In genomic region chr17:68769561-68769960, GRCm38 (mm10) we compare ENCODE assay signal across 31 mouse cellular contexts. TPM values are rescaled to one million over a fixed set of nuclear protein-coding genes. Genes with fewer than 3 reads are reported as not detected.
DNase-seq lines count a peak whose midpoint lies in the region; ATAC-seq and TF ChIP-seq lines count a peak whose summit lies in the region.
"Had no signal": no experiment of that assay in that cellular context is flagged by ENCODE, and none has a peak within 500 bp of the region (broad histone marks: within the 10 kb centered on the region; RNA-seq: fewer than 3 reads in every experiment).

No protein-coding gene starts in this region.

- peak; percentile 34 to 50 for DNase-seq in cerebellum, postnatal 10 days
- no peak for DNase-seq in hindbrain, embryonic 11.5 days (ENCODE audit: low spot score)
- peak; percentile 44 for DNase-seq in midbrain, postnatal 0 days (ENCODE audit: low spot score)
- DNase-seq: adrenal gland, postnatal 25 days; B cell, adult 2 months; gastrocnemius, adult 2 months; gastrocnemius, postnatal 36 days; heart, adult 2 months; heart, postnatal 10 days; kidney, adult 11 months; kidney, postnatal 14 days; liver, postnatal 0 days; lung, postnatal 36 days; thymus, postnatal 4 days had no signal

- H3K27ac ChIP-seq in hindbrain, embryonic 15.5 days (replicated peaks), result no peak overlapping the region
- H3K27ac ChIP-seq in hindbrain, embryonic 11.5 days (ENCODE audit: low read depth, low read length), result no peak overlapping the region
- H3K27ac ChIP-seq in midbrain, postnatal 0 days (ENCODE audit: low read depth, low read length), result no peak overlapping the region
- no peak overlapping the region for H3K27ac ChIP-seq in midbrain, embryonic 13.5 days
- H3K27ac ChIP-seq: embryonic facial prominence, embryonic 10.5 days; embryonic facial prominence, embryonic 15.5 days; forebrain, embryonic 12.5 days; gastrocnemius, adult 2 months; heart, adult 2 months; heart, embryonic 13.5 days; left cerebral cortex, adult 2 months; liver, embryonic 12.5 days; midbrain, embryonic 12.5 days had no signal

- TF ChIP-seq CTCF in midbrain, postnatal 0 days (IDR thresholded peaks at IDR 0.05), result 0 out of 2 replicates have a peak, but pooled peaks have one; percentile 14

- H3K36me3 ChIP-seq in hindbrain, embryonic 15.5 days, result no peaks in the 10 kb centered on the region
- no peaks in the 10 kb centered on the region for H3K36me3 ChIP-seq in hindbrain, embryonic 11.5 days (ENCODE audit: control insufficient read depth, insufficient read depth, low read length)
- no peaks in the 10 kb centered on the region for H3K36me3 ChIP-seq in midbrain, postnatal 0 days (ENCODE audit: insufficient read depth, low read length)
- H3K36me3 ChIP-seq in midbrain, embryonic 13.5 days, result no peaks in the 10 kb centered on the region
- H3K36me3 ChIP-seq: embryonic facial prominence, embryonic 10.5 days; embryonic facial prominence, embryonic 15.5 days; forebrain, embryonic 12.5 days; heart, embryonic 13.5 days; liver, embryonic 12.5 days; midbrain, embryonic 12.5 days had no signal

- H3K9me3 ChIP-seq in hindbrain, embryonic 15.5 days, result no peaks in the 10 kb centered on the region
- no peaks in the 10 kb centered on the region for H3K9me3 ChIP-seq in hindbrain, embryonic 11.5 days (ENCODE audit: control insufficient read depth, low read length)
- H3K9me3 ChIP-seq in midbrain, postnatal 0 days (ENCODE audit: low read length), result no peaks in the 10 kb centered on the region
- no peaks in the 10 kb centered on the region for H3K9me3 ChIP-seq in midbrain, embryonic 13.5 days
- H3K9me3 ChIP-seq: embryonic facial prominence, embryonic 10.5 days; embryonic facial prominence, embryonic 15.5 days; forebrain, embryonic 12.5 days; heart, embryonic 13.5 days; liver, embryonic 12.5 days; midbrain, embryonic 12.5 days had no signal

- H3K27me3 ChIP-seq in hindbrain, embryonic 15.5 days, result no peaks in the 10 kb centered on the region
- H3K27me3 ChIP-seq in hindbrain, embryonic 11.5 days (ENCODE audit: control insufficient read depth, insufficient read depth, low read length), result no peaks in the 10 kb centered on the region
- H3K27me3 ChIP-seq in midbrain, postnatal 0 days (ENCODE audit: insufficient read depth, low read length), result no peaks in the 10 kb centered on the region
- H3K27me3 ChIP-seq in midbrain, embryonic 13.5 days, result no peaks in the 10 kb centered on the region
- H3K27me3 ChIP-seq: embryonic facial prominence, embryonic 15.5 days; forebrain, embryonic 12.5 days; heart, embryonic 13.5 days; liver, embryonic 12.5 days; megakaryocyte, embryonic 14.5 days; midbrain, embryonic 12.5 days had no signal

- no peak overlapping the region for H3K9ac ChIP-seq in hindbrain, embryonic 15.5 days
- H3K9ac ChIP-seq in hindbrain, embryonic 11.5 days (ENCODE audit: low read depth, low read length), result no peak overlapping the region
- H3K9ac ChIP-seq in midbrain, postnatal 0 days (replicated peaks; ENCODE audit: low read length, poor library complexity, severe bottlenecking), result no peak overlapping the region
- H3K9ac ChIP-seq in midbrain, embryonic 13.5 days (replicated peaks), result no peak overlapping the region
- H3K9ac ChIP-seq: embryonic facial prominence, embryonic 15.5 days; forebrain, embryonic 12.5 days; heart, embryonic 13.5 days; liver, embryonic 12.5 days; liver, postnatal 0 days; midbrain, embryonic 12.5 days had no signal

- H3K4me3 ChIP-seq in hindbrain, embryonic 15.5 days, result no peak overlapping the region
- no peak overlapping the region for H3K4me3 ChIP-seq in hindbrain, embryonic 11.5 days (ENCODE audit: low read depth, low read length)
- H3K4me3 ChIP-seq in midbrain, postnatal 0 days (ENCODE audit: low read depth, low read length), result no peak overlapping the region
- no peak overlapping the region for H3K4me3 ChIP-seq in midbrain, embryonic 13.5 days (replicated peaks)
- H3K4me3 ChIP-seq: embryonic facial prominence, embryonic 10.5 days; embryonic facial prominence, embryonic 15.5 days; forebrain, embryonic 12.5 days; gastrocnemius, adult 2 months; heart, adult 2 months; heart, embryonic 13.5 days; left cerebral cortex, adult 2 months; liver, embryonic 12.5 days; megakaryocyte, embryonic 14.5 days; midbrain, embryonic 12.5 days had no signal

- H3K4me2 ChIP-seq in hindbrain, embryonic 15.5 days, result no peak overlapping the region
- no peak overlapping the region for H3K4me2 ChIP-seq in hindbrain, embryonic 11.5 days (replicated peaks; ENCODE audit: low read depth, low read length)
- no peak overlapping the region for H3K4me2 ChIP-seq in midbrain, postnatal 0 days (ENCODE audit: low read depth, low read length, poor library complexity, severe bottlenecking)
- no peak overlapping the region for H3K4me2 ChIP-seq in midbrain, embryonic 13.5 days (replicated peaks)
- H3K4me2 ChIP-seq: embryonic facial prominence, embryonic 15.5 days; forebrain, embryonic 12.5 days; heart, embryonic 13.5 days; liver, embryonic 12.5 days; midbrain, embryonic 12.5 days had no signal

- no peak for ATAC-seq in cerebellum, adult (ENCODE audit: insufficient number of reproducible peaks, low FRiP score, low TSS enrichment)
- ATAC-seq in hindbrain, embryonic 15.5 days (ENCODE audit: low FRiP score, low read depth), result peak; percentile 44; the same call in 1 of the 2 replicates
- no peak for ATAC-seq in hindbrain, embryonic 11.5 days (ENCODE audit: low FRiP score)
- ATAC-seq in midbrain, postnatal 0 days (ENCODE audit: low FRiP score), result no peak; the same call in 1 of the 2 replicates
- no peak for ATAC-seq in midbrain, embryonic 13.5 days
- no peak for ATAC-seq in megakaryocyte, adult 5-6 weeks (ENCODE audit: poor library complexity, severe bottlenecking)
- ATAC-seq: inflammation-experienced regulatory T-cells, adult 6 months; liver, embryonic 12.5 days; liver, postnatal 0 days had no signal

- H3K4me1 ChIP-seq in hindbrain, embryonic 15.5 days (replicated peaks), result no peaks in the 10 kb centered on the region; the same call in 1 of the 2 replicates
- no peaks in the 10 kb centered on the region for H3K4me1 ChIP-seq in hindbrain, embryonic 11.5 days (replicated peaks; ENCODE audit: control insufficient read depth, insufficient read depth, low read length)
- H3K4me1 ChIP-seq in midbrain, postnatal 0 days (ENCODE audit: insufficient read depth, low read length), result no peaks in the 10 kb centered on the region
- H3K4me1 ChIP-seq in midbrain, embryonic 13.5 days (replicated peaks), result no peaks in the 10 kb centered on the region
- H3K4me1 ChIP-seq: embryonic facial prominence, embryonic 10.5 days; embryonic facial prominence, embryonic 15.5 days; forebrain, embryonic 12.5 days; heart, embryonic 13.5 days; liver, embryonic 12.5 days; megakaryocyte, embryonic 14.5 days; midbrain, embryonic 12.5 days had no signal

- 73% methylated on average over 4 of the region's 4 CpGs for WGBS in hindbrain, embryonic 15.5 days
- 83% methylated on average over 4 of the region's 4 CpGs for WGBS in hindbrain, embryonic 11.5 days
- 75% methylated on average over 4 of the region's 4 CpGs for WGBS in midbrain, postnatal 0 days
- WGBS in midbrain, embryonic 13.5 days, result 84% methylated on average over 4 of the region's 4 CpGs

RNA-seq across cellular contexts. Expression of gene Tmem200c, which starts 56.9 kb away (rescaled TPM):
- polyA plus RNA-seq in hindbrain, embryonic 15.5 days (2015; fragmentation: Nextera tagmentation; extraction: Ambion mirVana), result 3.5 and 4.6 TPM in 2 replicates
- 2.0 and 2.2 TPM in 2 replicates for polyA plus RNA-seq in hindbrain, embryonic 11.5 days (2014; fragmentation: Nextera tagmentation; extraction: Ambion mirVana)
- 13.2 and 14.8 TPM in 2 replicates for total RNA-seq in midbrain, postnatal 0 days (2014; rRNA removed)
- 1.8 and 1.9 TPM in 2 replicates for polyA plus RNA-seq in midbrain, postnatal 0 days (2015; fragmentation: Nextera tagmentation; extraction: Ambion mirVana)
- polyA plus RNA-seq in midbrain, embryonic 13.5 days (2015; fragmentation: Nextera tagmentation; extraction: Ambion mirVana), result 2.0 and 2.8 TPM in 2 replicates
- total RNA-seq in megakaryocyte, adult 5-6 weeks (2015), result not detected in 2 replicates
- not detected in 2 replicates for total RNA-seq in megakaryocyte, adult 5-6 weeks (2017)
- total RNA-seq: hematopoietic stem cell, adult 5-6 weeks; monocyte, adult 5-6 weeks; neutrophil, adult 5-6 weeks had no signal
- polyA plus RNA-seq: inflammation-experienced regulatory T-cells, adult 6 months; liver, postnatal 0 days; thymus, postnatal 0 days had no signal
